Mouse (Mus musculus): ENCODE measurements around the gene Brip1. TPM values are rescaled to one million over a fixed set of nuclear protein-coding genes. Genes with fewer than 3 reads are reported as not detected.
"Not testable (repeated sequence)": the region's sequence is repeated elsewhere in the genome, so short reads cannot be mapped to it uniquely, and the experiment has no call there.

The Brip1 gene
- polyA plus RNA-seq, 1 experiment from 2014 or later = 7.7 TPM

DNA sequence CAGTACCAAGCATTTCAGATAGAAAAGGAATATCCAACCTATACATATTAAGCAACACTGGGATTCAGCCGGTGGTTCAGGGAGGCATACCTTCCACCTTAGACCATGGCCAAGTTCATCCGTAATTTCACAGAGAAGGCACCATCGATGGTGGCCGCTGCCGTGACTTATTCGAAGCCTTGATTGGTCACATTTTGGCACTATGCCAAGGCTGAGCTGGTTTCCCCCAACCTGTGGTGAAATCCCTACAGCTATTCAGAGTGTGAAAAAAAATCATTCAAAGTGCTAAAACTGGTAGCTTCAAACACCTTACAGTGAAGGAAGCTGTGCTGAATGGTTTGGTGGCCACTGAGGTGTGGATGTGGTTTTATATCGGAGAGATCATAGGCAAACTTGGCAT lies 15.8 kb downstream of the Brip1 start:
- H3K4me1 ChIP-seq; H3K9me3 ChIP-seq; H3K4me3 ChIP-seq; H3K36me3 ChIP-seq; DNase-seq (ENCODE audit: low spot score); H3K27ac ChIP-seq; H3K27me3 ChIP-seq (ENCODE audit: insufficient read depth, poor library complexity, severe bottlenecking): not testable (repeated sequence)
- WGBS = 94% methylated on average over 7 of the region's 7 CpGs

DNA sequence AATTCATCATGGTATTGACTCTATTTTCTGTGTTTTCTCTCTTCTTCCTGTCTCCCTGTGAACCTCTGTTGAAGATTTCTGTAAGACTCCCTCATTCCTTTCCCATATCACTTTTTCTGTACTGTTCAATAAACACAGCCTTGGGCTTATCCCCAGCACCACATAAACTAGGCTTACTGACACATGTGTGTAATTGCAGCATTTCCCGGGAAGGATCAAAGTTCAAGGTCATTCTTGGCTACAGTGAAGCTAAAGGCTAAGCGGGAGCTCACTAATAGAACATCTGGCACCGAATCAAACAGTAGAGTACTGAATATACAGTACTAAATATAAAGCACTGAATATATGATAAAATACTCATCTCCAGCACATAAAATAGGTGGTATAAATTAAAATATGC lies 25.2 kb downstream of the Brip1 start:
- H3K27ac ChIP-seq = no peak overlapping the region
- no peaks in the 10 kb centered on the region for H3K9me3 ChIP-seq
- no peaks in the 10 kb centered on the region for H3K36me3 ChIP-seq
- 79% methylated on average over 3 of the region's 3 CpGs for WGBS
- H3K4me3 ChIP-seq = no peak overlapping the region
- H3K4me1 ChIP-seq = no peaks in the 10 kb centered on the region
- H3K27me3 ChIP-seq (ENCODE audit: insufficient read depth, poor library complexity, severe bottlenecking) = no peaks in the 10 kb centered on the region
- DNase-seq (ENCODE audit: low spot score) = no peak

DNA sequence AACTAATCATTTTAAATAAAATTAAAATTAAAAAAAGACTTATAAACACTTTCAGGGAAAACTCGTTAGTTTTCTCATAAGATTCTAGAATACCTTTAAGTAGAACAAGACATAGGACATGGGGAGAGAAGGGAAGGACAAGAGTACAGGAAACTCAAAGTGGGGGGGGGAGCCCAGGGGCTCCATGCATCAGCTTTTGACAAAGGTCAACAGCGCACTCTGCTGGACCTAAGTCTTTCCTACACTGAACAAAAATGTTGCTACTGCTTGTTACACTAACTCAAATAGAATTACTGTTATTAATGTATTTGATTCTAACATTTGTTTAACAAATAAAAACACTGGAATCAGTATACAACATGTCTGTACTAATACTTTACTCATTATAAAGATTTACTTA lies 26.8 kb downstream of the Brip1 start:
- 48% methylated on average over 2 of the region's 2 CpGs for WGBS
- H3K4me3 ChIP-seq = no peak overlapping the region
- H3K27me3 ChIP-seq (ENCODE audit: insufficient read depth, poor library complexity, severe bottlenecking) = no peaks in the 10 kb centered on the region
- H3K36me3 ChIP-seq = no peaks in the 10 kb centered on the region
- no peak for DNase-seq (ENCODE audit: low spot score)
- no peaks in the 10 kb centered on the region for H3K4me1 ChIP-seq
- H3K27ac ChIP-seq = no peak overlapping the region
- no peaks in the 10 kb centered on the region for H3K9me3 ChIP-seq

DNA sequence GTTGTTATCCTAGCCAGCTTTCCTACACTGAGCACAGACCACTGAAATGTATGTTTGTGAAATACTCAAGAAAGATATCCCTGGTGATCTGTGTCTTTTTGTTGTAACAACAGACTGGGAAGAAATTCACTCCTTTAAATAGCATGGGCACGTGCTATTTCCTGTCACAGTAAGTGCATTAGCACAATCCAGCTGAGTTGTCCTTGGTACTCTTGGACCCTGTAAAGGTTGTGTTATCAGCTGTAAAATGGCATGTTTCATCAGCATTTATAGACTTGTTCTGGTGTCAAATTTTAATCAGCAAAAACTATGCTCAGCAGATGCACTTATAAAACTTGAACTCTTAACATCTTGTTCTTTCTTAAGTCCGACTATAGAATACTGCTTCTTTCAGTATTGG lies 30.2 kb downstream of the Brip1 start:
- no peaks in the 10 kb centered on the region for H3K9me3 ChIP-seq
- 71% methylated on average over 2 of the region's 2 CpGs for WGBS
- H3K36me3 ChIP-seq = no peaks in the 10 kb centered on the region
- no peaks in the 10 kb centered on the region for H3K4me1 ChIP-seq
- no peaks in the 10 kb centered on the region for H3K27me3 ChIP-seq (ENCODE audit: insufficient read depth, poor library complexity, severe bottlenecking)
- no peak overlapping the region for H3K4me3 ChIP-seq
- no peak overlapping the region for H3K27ac ChIP-seq
- no peak for DNase-seq (ENCODE audit: low spot score)

DNA sequence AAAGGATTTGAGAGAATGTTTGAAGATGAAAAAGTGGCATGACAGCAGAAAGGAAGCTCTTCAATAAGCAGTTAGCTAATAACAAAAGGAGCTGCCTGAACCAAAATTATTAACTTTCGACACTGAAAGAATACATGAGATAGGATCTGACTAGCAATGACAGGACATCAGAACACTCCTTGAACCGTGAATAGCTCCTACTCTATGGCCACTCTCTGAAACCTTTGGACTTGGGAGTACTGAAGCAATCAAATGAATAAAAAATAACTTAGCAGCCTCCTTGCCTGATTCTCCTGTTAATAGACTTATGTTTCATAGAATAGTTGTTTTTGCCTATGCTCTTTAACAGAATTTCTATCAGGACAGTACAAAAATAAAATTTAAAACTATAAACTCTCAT lies 40.7 kb downstream of the Brip1 start:
- H3K27ac ChIP-seq = no peak overlapping the region
- H3K4me3 ChIP-seq = no peak overlapping the region
- H3K4me1 ChIP-seq = no peaks in the 10 kb centered on the region
- no peaks in the 10 kb centered on the region for H3K9me3 ChIP-seq
- H3K36me3 ChIP-seq = 0 out of 2 replicates have a peak, but pooled peaks cover 3% of the 10 kb centered on the region
- 69% methylated on average over 2 of the region's 2 CpGs for WGBS
- no peak for DNase-seq (ENCODE audit: low spot score)
- H3K27me3 ChIP-seq (ENCODE audit: insufficient read depth, poor library complexity, severe bottlenecking) = no peaks in the 10 kb centered on the region

DNA sequence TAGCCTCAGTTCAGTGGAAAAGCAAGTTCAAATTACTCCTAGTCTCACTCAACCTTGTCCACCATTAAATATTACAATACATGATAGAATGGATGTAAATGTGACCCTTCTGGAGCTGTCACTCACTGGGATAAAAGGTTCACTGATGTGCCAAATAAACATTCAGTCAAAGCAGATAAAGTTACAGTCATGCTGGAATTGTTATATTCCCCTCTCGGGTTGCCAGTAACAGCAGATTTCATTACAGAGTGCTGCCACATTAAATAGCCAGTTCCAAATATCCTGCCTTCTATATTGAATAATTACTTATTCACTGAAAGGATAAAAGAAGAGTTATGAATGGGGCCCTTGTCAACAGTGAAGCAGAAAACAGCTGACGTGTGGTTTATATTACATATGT lies 42.0 kb downstream of the Brip1 start:
- Histone ChIP-seq H3K36me3 (0 out of 2 replicates have a peak, but pooled peaks cover 2% of the 10 kb centered on the region), H3K9me3 (no peaks in the 10 kb centered on the region), H3K4me3 (no peak overlapping the region), H3K4me1 (no peaks in the 10 kb centered on the region), H3K27ac (no peak overlapping the region), H3K27me3 (ENCODE audit: insufficient read depth, poor library complexity, severe bottlenecking) (no peaks in the 10 kb centered on the region)
- WGBS = 82% methylated on average over 2 of the region's 2 CpGs
- DNase-seq (ENCODE audit: low spot score) = no peak

DNA sequence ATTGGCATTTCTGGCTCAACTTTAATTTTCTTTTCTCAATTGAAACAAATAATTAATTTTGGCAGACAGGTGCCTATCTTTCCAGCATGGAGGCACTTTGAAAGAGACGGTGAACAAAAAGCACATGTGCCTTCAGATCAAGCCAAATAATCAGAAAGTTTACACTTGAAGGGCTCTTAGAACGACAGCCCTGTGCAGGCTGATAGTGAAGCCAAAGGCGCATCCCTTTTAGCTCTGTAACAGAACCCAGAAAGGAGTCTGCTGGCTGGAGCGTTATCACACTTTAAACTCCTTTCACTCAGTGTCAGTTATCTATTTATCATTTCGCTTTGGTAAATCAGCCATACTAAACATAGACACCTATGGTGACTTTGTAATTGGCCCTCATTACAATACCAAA lies 45.4 kb downstream of the Brip1 start:
- no peaks in the 10 kb centered on the region for H3K27me3 ChIP-seq (ENCODE audit: insufficient read depth, poor library complexity, severe bottlenecking)
- no peaks in the 10 kb centered on the region for H3K9me3 ChIP-seq
- no peak overlapping the region for H3K27ac ChIP-seq
- WGBS = 45% methylated on average over 5 of the region's 5 CpGs
- H3K4me1 ChIP-seq = no peaks in the 10 kb centered on the region
- H3K4me3 ChIP-seq = no peak overlapping the region
- no peak for DNase-seq (ENCODE audit: low spot score)
- 0 out of 2 replicates have a peak, but pooled peaks cover 9% of the 10 kb centered on the region for H3K36me3 ChIP-seq

DNA sequence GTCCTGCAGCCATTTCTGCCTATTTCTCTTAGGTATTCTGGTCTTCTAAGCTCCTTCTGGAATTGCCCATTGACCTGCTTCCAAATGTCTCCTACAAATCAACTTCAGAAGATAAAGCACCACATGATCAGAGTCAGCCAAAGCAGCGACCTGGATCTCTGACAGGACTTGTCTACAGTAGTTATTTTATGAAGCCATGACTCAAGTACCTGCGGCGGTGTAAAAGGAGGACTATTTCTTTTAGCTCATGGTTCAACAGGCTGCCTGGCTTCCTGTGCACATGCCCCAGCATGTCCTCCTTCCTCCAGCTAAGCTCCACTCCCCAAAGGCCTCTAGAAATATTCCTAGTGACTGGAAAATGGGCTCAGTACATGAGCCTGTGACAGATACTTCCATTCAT lies 69.7 kb downstream of the Brip1 start:
- H3K9me3 ChIP-seq = no peaks in the 10 kb centered on the region
- 77% methylated on average over 3 of the region's 3 CpGs for WGBS
- H3K4me1 ChIP-seq = no peaks in the 10 kb centered on the region
- H3K27me3 ChIP-seq (ENCODE audit: insufficient read depth, poor library complexity, severe bottlenecking) = no peaks in the 10 kb centered on the region
- no peak for DNase-seq (ENCODE audit: low spot score)
- H3K4me3 ChIP-seq = no peak overlapping the region
- no peaks in the 10 kb centered on the region for H3K36me3 ChIP-seq
- no peak overlapping the region for H3K27ac ChIP-seq

DNA sequence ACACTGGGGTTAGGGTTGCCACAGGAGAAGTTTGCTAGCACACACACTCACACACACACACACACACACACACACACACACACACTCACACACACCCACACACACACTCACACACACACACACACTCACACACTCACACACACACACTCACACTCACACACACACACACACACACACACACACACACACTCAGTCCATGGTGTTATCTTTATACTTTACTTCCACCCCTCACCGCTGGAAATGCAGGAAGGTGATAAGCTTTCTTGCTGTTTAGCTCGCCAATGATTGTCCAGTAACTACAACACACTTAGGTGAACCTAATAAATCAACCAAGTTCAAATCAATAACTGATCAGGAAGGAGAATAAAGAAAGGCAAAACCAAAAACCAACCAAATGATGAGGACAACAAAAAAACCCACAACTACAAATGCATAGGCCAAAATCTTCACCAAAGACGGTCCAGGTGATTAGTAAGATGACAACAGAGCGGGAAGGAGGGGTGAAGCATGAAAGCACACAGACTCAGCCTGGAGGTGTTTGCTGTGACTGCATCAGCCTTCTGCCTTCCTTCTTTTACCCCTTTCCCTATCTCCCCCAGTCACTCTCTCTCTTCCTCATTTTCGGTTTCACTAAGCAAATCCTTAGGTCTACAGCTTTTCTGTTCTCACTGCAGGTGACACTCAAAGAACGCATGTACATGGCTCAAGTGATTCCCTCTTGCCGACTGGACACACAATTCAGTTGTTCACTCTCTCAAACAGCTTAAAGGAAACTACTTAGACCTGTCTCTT lies 83.7 kb downstream of the Brip1 start:
- no peaks in the 10 kb centered on the region for H3K27me3 ChIP-seq (ENCODE audit: insufficient read depth, poor library complexity, severe bottlenecking)

DNA sequence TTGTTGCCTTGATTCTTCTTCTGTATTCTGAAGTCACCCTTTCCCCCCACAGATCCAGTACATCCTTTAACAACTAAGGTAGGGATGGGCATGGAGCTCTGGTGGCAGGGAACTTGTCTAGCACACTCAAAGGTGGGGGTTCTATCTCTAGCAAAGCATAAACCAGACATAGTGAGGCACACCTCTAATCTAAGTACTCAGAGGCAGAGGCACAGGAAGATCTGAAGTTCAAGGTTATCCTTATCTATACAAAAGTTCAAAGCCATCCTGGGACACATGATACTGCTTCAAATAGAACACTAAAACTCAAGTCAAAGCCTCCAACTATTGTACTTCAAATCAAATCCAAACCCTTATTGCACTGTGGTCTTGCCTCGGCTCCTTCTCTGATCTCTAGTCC lies 85.0 kb downstream of the Brip1 start:
- H3K36me3 ChIP-seq = no peaks in the 10 kb centered on the region
- 82% methylated on average over 1 of the region's 1 CpGs for WGBS
- H3K4me1 ChIP-seq = no peaks in the 10 kb centered on the region
- no peaks in the 10 kb centered on the region for H3K9me3 ChIP-seq
- no peaks in the 10 kb centered on the region for H3K27me3 ChIP-seq (ENCODE audit: insufficient read depth, poor library complexity, severe bottlenecking)
- H3K27ac ChIP-seq = no peak overlapping the region
- H3K4me3 ChIP-seq = no peak overlapping the region
- no peak for DNase-seq (ENCODE audit: low spot score)

More for the DNA sequence above, 83.7 kb downstream of the Brip1 start:
- H3K4me3 ChIP-seq = no peak overlapping the region
- H3K36me3 ChIP-seq = no peaks in the 10 kb centered on the region
- no peaks in the 10 kb centered on the region for H3K4me1 ChIP-seq
- H3K27ac ChIP-seq = no peak overlapping the region
- no peaks in the 10 kb centered on the region for H3K9me3 ChIP-seq
- no peak for DNase-seq (ENCODE audit: low spot score)
- WGBS = 78% methylated on average over 7 of the region's 7 CpGs

DNA sequence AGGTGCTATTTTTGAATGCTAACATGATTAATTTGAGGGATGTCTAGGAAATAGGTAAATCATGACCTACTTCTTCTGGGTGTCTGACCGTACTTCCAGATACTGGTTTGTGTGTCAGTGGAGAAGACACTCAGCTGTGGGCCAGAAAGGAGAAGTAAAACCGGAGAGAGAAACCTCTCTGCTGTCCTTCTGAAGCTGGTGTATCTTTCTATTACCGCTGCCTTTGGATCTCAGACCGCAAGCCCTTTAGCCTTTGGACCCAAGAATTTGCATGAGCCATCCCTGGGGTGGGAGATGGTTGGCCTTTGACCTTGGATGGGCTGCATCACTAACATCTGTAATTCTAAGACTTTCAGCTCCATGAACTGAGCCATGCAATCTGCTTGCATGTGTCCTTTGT lies 93.7 kb downstream of the Brip1 start:
- H3K27ac ChIP-seq = no peak overlapping the region
- H3K27me3 ChIP-seq (ENCODE audit: insufficient read depth, poor library complexity, severe bottlenecking) = no peaks in the 10 kb centered on the region
- H3K4me3 ChIP-seq = no peak overlapping the region
- peaks cover 7% of the 10 kb centered on the region for H3K36me3 ChIP-seq
- DNase-seq (ENCODE audit: low spot score) = no peak
- no peaks in the 10 kb centered on the region for H3K9me3 ChIP-seq
- no peaks in the 10 kb centered on the region for H3K4me1 ChIP-seq
- WGBS = 90% methylated on average over 4 of the region's 4 CpGs

DNA sequence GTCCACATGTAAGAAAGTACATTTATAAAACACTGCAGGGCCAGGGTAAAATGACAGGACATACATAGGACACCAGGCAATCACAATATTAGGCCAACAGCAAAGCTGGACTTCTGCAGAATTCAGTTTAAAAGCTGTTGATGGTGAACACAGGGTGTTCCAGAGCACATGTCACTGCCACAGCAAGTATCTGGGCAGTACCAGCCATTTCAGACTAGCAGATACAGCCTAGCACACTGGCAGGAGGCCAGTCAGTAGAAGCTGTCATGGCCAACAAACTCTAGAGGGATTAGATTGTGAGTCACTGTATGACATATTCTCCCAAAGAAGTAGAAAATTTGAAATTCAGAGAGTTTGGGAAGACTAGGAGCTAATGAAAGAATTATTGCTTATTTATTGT lies 94.4 kb downstream of the Brip1 start:
- Histone ChIP-seq H3K36me3 (peaks cover 7% of the 10 kb centered on the region), H3K4me1 (no peaks in the 10 kb centered on the region), H3K9me3 (no peaks in the 10 kb centered on the region), H3K27me3 (ENCODE audit: insufficient read depth, poor library complexity, severe bottlenecking) (no peaks in the 10 kb centered on the region), H3K27ac (no peak overlapping the region), H3K4me3 (no peak overlapping the region)
- DNase-seq (ENCODE audit: low spot score) = no peak

DNA sequence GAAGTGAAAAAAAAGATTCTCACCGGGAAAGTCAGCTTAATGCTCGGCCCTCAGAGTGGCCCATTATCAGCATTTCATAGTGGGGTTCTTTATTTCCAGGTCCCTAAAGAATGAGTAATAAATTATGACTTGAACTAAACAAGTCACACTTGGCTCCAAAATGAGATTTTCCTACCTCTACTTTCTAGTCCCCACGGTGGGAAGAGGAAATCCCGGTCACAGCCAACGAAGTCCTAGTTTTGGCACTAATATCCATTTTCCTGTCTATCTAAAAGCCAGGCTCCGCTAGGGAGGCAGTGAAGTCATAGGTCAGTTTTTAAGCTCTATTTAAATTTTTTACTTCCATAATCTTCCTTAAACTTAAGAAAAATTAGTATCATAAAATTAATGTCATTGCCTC lies 99.8 kb downstream of the Brip1 start:
- peaks cover 18% of the 10 kb centered on the region for H3K36me3 ChIP-seq
- H3K9me3 ChIP-seq = no peaks in the 10 kb centered on the region
- no peaks in the 10 kb centered on the region for H3K4me1 ChIP-seq
- H3K27ac ChIP-seq = no peak overlapping the region
- DNase-seq (ENCODE audit: low spot score) = no peak
- WGBS = 87% methylated on average over 6 of the region's 6 CpGs
- no peaks in the 10 kb centered on the region for H3K27me3 ChIP-seq (ENCODE audit: insufficient read depth, poor library complexity, severe bottlenecking)
- no peak overlapping the region for H3K4me3 ChIP-seq

DNA sequence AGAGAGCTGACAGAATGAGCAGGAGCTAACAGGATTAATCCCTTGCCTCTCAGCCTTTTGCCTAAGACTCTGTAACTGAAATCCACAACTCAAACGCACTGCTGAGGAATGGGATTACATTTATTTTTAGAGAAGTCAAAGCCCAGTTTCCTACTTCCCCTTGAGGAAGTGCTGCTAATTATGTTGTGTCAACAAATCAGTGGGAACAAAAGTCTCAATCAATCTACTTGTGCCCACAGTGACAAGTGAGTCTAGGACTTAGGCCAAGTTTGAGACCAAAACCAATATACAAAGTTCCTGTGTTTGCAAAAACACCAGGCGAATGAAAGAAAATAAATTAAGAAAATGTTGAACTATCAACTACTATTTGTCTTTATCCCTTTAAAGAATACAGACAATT lies 101.7 kb downstream of the Brip1 start:
- no peaks in the 10 kb centered on the region for H3K4me1 ChIP-seq
- H3K27me3 ChIP-seq (ENCODE audit: insufficient read depth, poor library complexity, severe bottlenecking) = no peaks in the 10 kb centered on the region
- no peak for DNase-seq (ENCODE audit: low spot score)
- no peak overlapping the region for H3K27ac ChIP-seq
- 55% methylated on average over 2 of the region's 2 CpGs for WGBS
- H3K4me3 ChIP-seq = no peak overlapping the region
- peaks cover 18% of the 10 kb centered on the region for H3K36me3 ChIP-seq
- no peaks in the 10 kb centered on the region for H3K9me3 ChIP-seq

Measured in heart, embryonic 10.5 days (tissue).